Mouse (Mus musculus) MEL (cell line): ENCODE data around the gene Fbxl21. TPM values are rescaled to one million over a fixed set of nuclear protein-coding genes. Genes with fewer than 3 reads are reported as not detected.

Source experiments
- DNase-seq: peaks from one replicate; pipeline ENCODE4 v3.0.0; 2011; ENCODE audit warnings: low read depth, low spot score
- H3K27ac ChIP-seq: 2 replicates; pipeline ENCODE4 v1.5.1; 2012; ENCODE audit warnings: low read depth, mild to moderate bottlenecking, control low read depth, low read length, moderate library complexity; ENCODE audit not compliant: control insufficient read depth
- H3K27me3 ChIP-seq, 2 experiments: fragments of 150-350 bp in 1 of 2; sonication (generic) in 1 of 2; 2 replicates each; pipeline ENCODE4 v1.6.1; 2012; ENCODE audit warnings: low read length in 2 of 2, mild to moderate bottlenecking in 2 of 2, improper control_type of control experiment in 1 of 2, moderate library complexity in 1 of 2; ENCODE audit not compliant: insufficient read depth in 2 of 2, control insufficient read depth in 1 of 2
- H3K36me3 ChIP-seq, 2 experiments: 2 replicates each; pipeline ENCODE4 v1.6.1; 2012 to 2014; ENCODE audit warnings: low read length in 2 of 2, improper control_type of control experiment in 1 of 2, inconsistent platforms in 1 of 2, mild to moderate bottlenecking in 1 of 2; ENCODE audit not compliant: insufficient read depth in 2 of 2, control insufficient read depth in 1 of 2
- H3K4me1 ChIP-seq, 2 experiments: fragments of 150-350 bp in 1 of 2; sonication (generic) in 1 of 2; 2 replicates each; pipeline ENCODE4 v1.6.1; 2012; ENCODE audit warnings: low read length in 2 of 2, improper control_type of control experiment in 1 of 2, mild to moderate bottlenecking in 1 of 2; ENCODE audit not compliant: insufficient read depth in 2 of 2, control insufficient read depth in 1 of 2
- H3K4me3 ChIP-seq, 2 experiments: fragments of 150-350 bp in 1 of 2; sonication (generic) in 1 of 2; 2 replicates each; pipeline ENCODE4 v1.5.1; 2012; ENCODE audit warnings: low read depth in 2 of 2, low read length in 2 of 2, mild to moderate bottlenecking in 2 of 2, moderate library complexity in 2 of 2, control low read depth in 1 of 2, improper control_type of control experiment in 1 of 2; ENCODE audit not compliant: control insufficient read depth in 1 of 2, insufficient read depth in 1 of 2
- H3K79me2 ChIP-seq: 2 replicates; pipeline ENCODE4 v1.6.1; 2012; ENCODE audit warnings: mild to moderate bottlenecking, low read length, moderate library complexity; ENCODE audit not compliant: control insufficient read depth, poor library complexity, insufficient read depth
- H3K9ac ChIP-seq: 2 replicates; pipeline ENCODE4 v1.6.1; 2012; ENCODE audit warnings: low read depth, mild to moderate bottlenecking, control low read depth, low read length, moderate library complexity; ENCODE audit not compliant: control insufficient read depth, poor library complexity, severe bottlenecking
- H3K9me3 ChIP-seq: fragments of 150-350 bp; sonication (generic); replicated peaks from 2 replicates; pipeline ENCODE4 v1.6.1; 2012; ENCODE audit warnings: mild to moderate bottlenecking, low read length, improper control_type of control experiment, moderate library complexity; ENCODE audit not compliant: insufficient read depth
- BHLHE40 ChIP-seq: IDR thresholded peaks from 2 replicates; pipeline ENCODE4 v1.6.1; 2012; ENCODE audit warnings: low read depth, mild to moderate bottlenecking, inconsistent platforms, low read length, improper control_type of control experiment, borderline replicate concordance
- CHD1 ChIP-seq: IDR thresholded peaks from 2 replicates; pipeline ENCODE4 v1.6.1; 2012; ENCODE audit warnings: low read depth, mild to moderate bottlenecking, inconsistent platforms, low read length, improper control_type of control experiment
- CHD2 ChIP-seq: IDR thresholded peaks from 2 replicates; pipeline ENCODE4 v1.6.1; 2011; ENCODE audit warnings: low read length, improper control_type of control experiment
- CTCF ChIP-seq, 3 experiments: IDR thresholded peaks in 2 of 3; conservative IDR thresholded peaks in 1 of 3; 2 replicates each; pipeline ENCODE4 v1.5.1; 2011 to 2012; ENCODE audit warnings: low read length in 3 of 3, low read depth in 2 of 3, mild to moderate bottlenecking in 2 of 3, improper control_type of control experiment in 1 of 3, inconsistent platforms in 1 of 3, mixed read lengths in 1 of 3, moderate library complexity in 1 of 3; ENCODE audit not compliant: control insufficient read depth in 1 of 3, insufficient read depth in 1 of 3, poor library complexity in 1 of 3, severe bottlenecking in 1 of 3
- E2F4 ChIP-seq: IDR thresholded peaks from 2 replicates; pipeline ENCODE4 v1.6.1; 2011; ENCODE audit warnings: low read depth, low read length, improper control_type of control experiment, borderline replicate concordance
- EP300 ChIP-seq, 2 experiments: IDR thresholded peaks; 2 replicates each; pipeline ENCODE4 v1.6.1; 2011; ENCODE audit warnings: improper control_type of control experiment in 2 of 2, low read length in 2 of 2, low read depth in 1 of 2, mild to moderate bottlenecking in 1 of 2
- ETS1 ChIP-seq: IDR thresholded peaks from 2 replicates; pipeline ENCODE4 v1.6.1; 2012; ENCODE audit warnings: low read depth, mild to moderate bottlenecking, inconsistent platforms, low read length, improper control_type of control experiment, moderate library complexity
- GABPA ChIP-seq: IDR thresholded peaks from 2 replicates; pipeline ENCODE4 v1.6.1; 2012; ENCODE audit warnings: low read depth, mild to moderate bottlenecking, inconsistent platforms, low read length, improper control_type of control experiment, moderate library complexity
- GATA1 ChIP-seq: IDR thresholded peaks from 2 replicates; pipeline ENCODE4 v1.6.1; 2011; ENCODE audit warnings: low read depth, low read length, improper control_type of control experiment
- HCFC1 ChIP-seq: IDR thresholded peaks from 2 replicates; pipeline ENCODE4 v1.6.1; 2012; ENCODE audit warnings: low read depth, mild to moderate bottlenecking, inconsistent platforms, low read length, improper control_type of control experiment, moderate library complexity
- JUND ChIP-seq: IDR thresholded peaks from 2 replicates; pipeline ENCODE4 v1.6.1; 2011; ENCODE audit warnings: low read depth, mild to moderate bottlenecking, improper control_type of control experiment, low read length
- KAT2A ChIP-seq: conservative IDR thresholded peaks from 2 replicates; pipeline ENCODE4 v1.6.1; 2012; ENCODE audit warnings: low read depth, low read length, improper control_type of control experiment, inconsistent platforms
- MAX ChIP-seq: IDR thresholded peaks from 2 replicates; pipeline ENCODE4 v1.6.1; 2011; ENCODE audit warnings: low read length, improper control_type of control experiment
- MAZ ChIP-seq: IDR thresholded peaks from 2 replicates; pipeline ENCODE4 v1.6.1; 2012; ENCODE audit warnings: low read depth, mild to moderate bottlenecking, inconsistent platforms, low read length, improper control_type of control experiment
- MEF2A ChIP-seq: IDR thresholded peaks from 2 replicates; pipeline ENCODE4 v1.6.1; 2014; ENCODE audit warnings: low read depth, mild to moderate bottlenecking, inconsistent platforms, low read length, improper control_type of control experiment; ENCODE audit not compliant: poor library complexity, insufficient replicate concordance, severe bottlenecking; ENCODE audit errors: extremely low read depth
- MYC ChIP-seq: IDR thresholded peaks from 2 replicates; pipeline ENCODE4 v1.6.1; 2011; ENCODE audit warnings: low read depth, mild to moderate bottlenecking, low read length, improper control_type of control experiment, moderate library complexity
- NELFE ChIP-seq: IDR thresholded peaks from 2 replicates; pipeline ENCODE4 v1.6.1; 2011; ENCODE audit warnings: low read depth, low read length, improper control_type of control experiment
- NRF1 ChIP-seq: IDR thresholded peaks from 2 replicates; pipeline ENCODE4 v1.6.1; 2014; ENCODE audit warnings: low read depth, mild to moderate bottlenecking, inconsistent platforms, low read length, improper control_type of control experiment, moderate library complexity; ENCODE audit not compliant: poor library complexity, insufficient read depth, severe bottlenecking
- POLR2A ChIP-seq, 2 experiments: IDR thresholded peaks; 2 replicates each; pipeline ENCODE4 v1.6.1; 2011 to 2012; ENCODE audit warnings: low read length in 2 of 2, mild to moderate bottlenecking in 2 of 2, control low read depth in 1 of 2, improper control_type of control experiment in 1 of 2, low read depth in 1 of 2, moderate library complexity in 1 of 2; ENCODE audit not compliant: control insufficient read depth in 1 of 2, insufficient read depth in 1 of 2, poor library complexity in 1 of 2
- POLR2AphosphoS5 ChIP-seq: IDR thresholded peaks from 2 replicates; pipeline ENCODE4 v1.6.1; 2012; ENCODE audit warnings: low read depth, borderline replicate concordance, mild to moderate bottlenecking, inconsistent platforms, low read length, moderate library complexity, mixed read lengths
- RAD21 ChIP-seq: IDR thresholded peaks from 2 replicates; pipeline ENCODE4 v1.6.1; 2011; ENCODE audit warnings: mild to moderate bottlenecking, low read depth, low read length, improper control_type of control experiment
- RCOR1 ChIP-seq: IDR thresholded peaks from 2 replicates; pipeline ENCODE4 v1.6.1; 2012; ENCODE audit warnings: low read depth, mild to moderate bottlenecking, inconsistent platforms, low read length, improper control_type of control experiment
- TAL1 ChIP-seq: IDR thresholded peaks from 2 replicates; pipeline ENCODE4 v1.6.1; 2012; ENCODE audit warnings: mild to moderate bottlenecking, inconsistent platforms, low read length, moderate library complexity, mixed read lengths
- TBP ChIP-seq: IDR thresholded peaks from 2 replicates; pipeline ENCODE4 v1.8.0; 2011; ENCODE audit warnings: low read depth, low read length, improper control_type of control experiment
- TCF12 ChIP-seq: IDR thresholded peaks from 2 replicates; pipeline ENCODE4 v1.6.1; 2014; ENCODE audit warnings: low read depth, mild to moderate bottlenecking, inconsistent platforms, low read length, improper control_type of control experiment, moderate library complexity
- USF1 ChIP-seq: IDR thresholded peaks from 2 replicates; pipeline ENCODE4 v1.6.1; 2014; ENCODE audit warnings: low read depth, mild to moderate bottlenecking, inconsistent platforms, low read length, improper control_type of control experiment, moderate library complexity
- USF2 ChIP-seq, 2 experiments: IDR thresholded peaks; 2 replicates each; pipeline ENCODE4 v1.6.1; 2011 to 2012; ENCODE audit warnings: improper control_type of control experiment in 2 of 2, low read length in 2 of 2, borderline replicate concordance in 1 of 2, inconsistent platforms in 1 of 2, low read depth in 1 of 2, mild to moderate bottlenecking in 1 of 2; ENCODE audit not compliant: insufficient read depth in 1 of 2
- ZC3H11A ChIP-seq: IDR thresholded peaks from 2 replicates; pipeline ENCODE4 v1.6.1; 2012; ENCODE audit warnings: low read depth, mild to moderate bottlenecking, inconsistent platforms, low read length, improper control_type of control experiment
- ZMIZ1 ChIP-seq: IDR thresholded peaks from 2 replicates; pipeline ENCODE4 v1.6.1; 2012; ENCODE audit warnings: low read depth, mild to moderate bottlenecking, inconsistent platforms, low read length, improper control_type of control experiment, moderate library complexity
- ZNF384 ChIP-seq: IDR thresholded peaks from 2 replicates; pipeline ENCODE4 v1.6.1; 2012; ENCODE audit warnings: low read depth, mild to moderate bottlenecking, inconsistent platforms, low read length, improper control_type of control experiment
- polyA plus RNA-seq, 2 experiments: library from polyadenylated mRNA; stranded (reverse) in 1 of 2; unstranded in 1 of 2; fragments of >175 nt in 1 of 2; fragments of >200 nt in 1 of 2; gene quantifications; 2 replicates each; pipeline versions ENCODE4 v1.2.1 to v1.2.4; 2012; ENCODE audit warnings: low replicate concordance in 2 of 2, low read depth in 1 of 2; ENCODE audit not compliant: insufficient read length in 2 of 2, insufficient read depth in 1 of 2, missing spikeins in 1 of 2
- total RNA-seq: library from RNA; depleted of rRNA; stranded (reverse); fragments of 300-350 nt; gene quantifications from 2 replicates; pipeline ENCODE4 v1.2.3, GENCODE M21; 2012

Gene Fbxl21
- total and polyA plus RNA-seq, 3 experiments = not detected

DNA sequence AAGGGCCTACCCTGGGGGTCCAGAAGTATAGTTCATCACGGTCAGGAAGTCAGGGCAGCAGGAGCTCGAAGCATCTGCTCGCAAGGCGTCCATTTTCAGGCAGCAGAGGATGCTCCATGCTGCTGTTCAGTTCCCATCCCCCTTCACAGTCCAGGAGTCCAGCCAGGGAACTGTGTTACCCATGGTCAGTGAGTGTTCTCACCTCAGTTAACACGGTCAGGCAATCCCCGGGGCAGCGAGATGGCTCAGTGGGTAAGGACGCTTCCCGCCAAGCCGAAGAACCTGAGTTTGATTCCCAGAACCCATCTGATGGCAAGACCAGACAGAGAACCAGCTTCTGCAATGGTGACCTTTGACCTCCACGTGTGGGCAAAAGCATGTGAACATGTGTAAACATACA is 6.0 kb downstream of the Fbxl21 start:
- TF ChIP-seq CTCF (IDR thresholded peaks at IDR 0.05 in 2 of 3, conservative IDR thresholded peaks at IDR 0.05 in 1 of 3; ENCODE audit: control insufficient read depth in 1 of 3, insufficient read depth in 1 of 3, low read depth in 2 of 3, low read length in 3 of 3, poor library complexity in 1 of 3, severe bottlenecking in 1 of 3) (no peak), RAD21 (no peak), RCOR1 (no peak), GATA1 (no peak), E2F4 (no peak), GABPA (no peak), NRF1 (no peak), CHD2 (no peak), HCFC1 (no peak)
- Histone ChIP-seq H3K4me3 (no peak overlapping the region), H3K27ac (no peak overlapping the region), H3K9me3 (no peaks in the 10 kb centered on the region), H3K79me2 (no peaks in the 10 kb centered on the region), H3K27me3 (no peaks in the 10 kb centered on the region), H3K4me1 (no peaks in the 10 kb centered on the region; a peak in 1 of 4 replicates), H3K9ac (no peak overlapping the region), H3K36me3 (no peaks in the 10 kb centered on the region; a peak in 1 of 4 replicates)
- no peak for DNase-seq

DNA sequence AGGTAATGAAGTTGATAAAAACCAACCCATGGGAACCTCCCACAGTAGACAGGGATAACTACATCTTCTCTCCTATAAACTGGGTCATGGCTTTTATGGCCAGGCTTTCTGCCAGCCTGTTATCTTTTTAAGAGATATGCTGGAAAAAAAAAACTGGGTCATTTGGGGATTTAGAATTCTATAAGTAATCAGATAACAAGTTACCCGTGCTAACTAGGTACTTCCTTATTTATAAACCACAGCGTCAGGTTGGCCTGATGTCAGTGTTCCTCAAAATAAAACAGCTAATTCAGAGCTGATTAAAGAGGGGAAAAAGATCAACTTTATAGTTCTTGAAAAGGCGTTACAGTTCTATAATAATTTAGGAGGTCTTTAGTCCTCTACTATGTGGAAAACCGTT is 6.8 kb downstream of the Fbxl21 start:
- Histone ChIP-seq H3K27ac (no peak overlapping the region), H3K36me3 (no peaks in the 10 kb centered on the region; a peak in 1 of 4 replicates), H3K9ac (no peak overlapping the region), H3K4me3 (no peak overlapping the region), H3K9me3 (no peaks in the 10 kb centered on the region), H3K79me2 (no peaks in the 10 kb centered on the region), H3K27me3 (no peaks in the 10 kb centered on the region), H3K4me1 (no peaks in the 10 kb centered on the region; a peak in 1 of 4 replicates)
- DNase-seq = peak; percentile 56
- no peak for TF ChIP-seq JUND
- TF ChIP-seq ETS1 = peak; percentile 81
- TF ChIP-seq TCF12 = peak; percentile 57
- no peak for TF ChIP-seq E2F4
- peak; percentile 71; the same call in 1 of the 2 replicates for TF ChIP-seq BHLHE40
- TF ChIP-seq CTCF (IDR thresholded peaks at IDR 0.05 in 2 of 3, conservative IDR thresholded peaks at IDR 0.05 in 1 of 3; ENCODE audit: control insufficient read depth in 1 of 3, insufficient read depth in 1 of 3, low read depth in 2 of 3, low read length in 3 of 3, poor library complexity in 1 of 3, severe bottlenecking in 1 of 3) = no peak
- peak; percentile 92 for TF ChIP-seq ZNF384
- TF ChIP-seq GATA1 = peak; percentile 82
- TF ChIP-seq EP300 (IDR thresholded peaks at IDR 0.05; ENCODE audit: low read depth in 1 of 2, low read length in 2 of 2) = peak; percentile 75 to 87
- no peak for TF ChIP-seq MYC
- TF ChIP-seq POLR2AphosphoS5 = no peak
- TF ChIP-seq NELFE = no peak
- TF ChIP-seq TAL1 = no peak
- TF ChIP-seq MAZ = no peak
- no peak for TF ChIP-seq KAT2A
- TF ChIP-seq ZC3H11A = no peak
- no peak for TF ChIP-seq MAX
- TF ChIP-seq TBP = no peak
- no peak for TF ChIP-seq USF2 (IDR thresholded peaks at IDR 0.05; ENCODE audit: borderline replicate concordance in 1 of 2, insufficient read depth in 1 of 2, low read depth in 1 of 2, low read length in 2 of 2)
- no peak for TF ChIP-seq GABPA
- TF ChIP-seq POLR2A (IDR thresholded peaks at IDR 0.05; ENCODE audit: control insufficient read depth in 1 of 2, insufficient read depth in 1 of 2, low read depth in 1 of 2, low read length in 2 of 2, poor library complexity in 1 of 2) = no peak
- no peak for TF ChIP-seq USF1
- TF ChIP-seq ZMIZ1 = no peak
- peak; percentile 77 for TF ChIP-seq RCOR1
- no peak for TF ChIP-seq HCFC1
- TF ChIP-seq CHD1 = no peak
- 0 out of 2 replicates have a peak, but pooled peaks have one; percentile 44 for TF ChIP-seq MEF2A
- no peak for TF ChIP-seq RAD21
